Mouse (Mus musculus) liver, embryonic 11.5 days (tissue): ENCODE measurements around the gene Tmprss6. TPM values are rescaled to one million over a fixed set of nuclear protein-coding genes. Genes with fewer than 3 reads are reported as not detected.

Experiments used
- ATAC-seq: fragments of 200-750 bp; cut with Nextera tagmentation; replicated peaks from 2 replicates; pipeline ENCODE4 v1.8.0; 2017; ENCODE audit warnings: moderate number of reproducible peaks, mild to moderate bottlenecking, moderate TSS enrichment, moderate library complexity; ENCODE audit not compliant: low FRiP score
- DNase-seq: peaks from one replicate; pipeline ENCODE4 v3.0.0-alpha.2; 2017; ENCODE audit warnings: low spot score
- H3K27ac ChIP-seq: fragments of 300-500 bp; sonication (generic); 2 replicates; pipeline ENCODE4 v1.5.1; 2014; ENCODE audit warnings: mild to moderate bottlenecking, low read depth, low read length, control low read depth
- H3K27me3 ChIP-seq: fragments of 300-500 bp; sonication (generic); replicated peaks from 2 replicates; pipeline ENCODE4 v1.6.1; 2014; ENCODE audit warnings: low read length, mixed read lengths; ENCODE audit not compliant: control insufficient read depth, insufficient read depth
- H3K36me3 ChIP-seq: fragments of 300-500 bp; sonication (generic); 2 replicates; pipeline ENCODE4 v1.6.1; 2014; ENCODE audit warnings: mild to moderate bottlenecking, low read length, moderate library complexity, mixed read lengths; ENCODE audit not compliant: control insufficient read depth, insufficient read depth
- H3K4me1 ChIP-seq: fragments of 300-500 bp; sonication (generic); replicated peaks from 2 replicates; pipeline ENCODE4 v1.6.1; 2014; ENCODE audit warnings: low read length, mixed read lengths; ENCODE audit not compliant: control insufficient read depth, insufficient read depth
- H3K4me2 ChIP-seq: fragments of 300-500 bp; sonication (generic); 2 replicates; pipeline ENCODE4 v1.6.1; 2014; ENCODE audit warnings: mild to moderate bottlenecking, control low read depth, moderate library complexity
- H3K4me3 ChIP-seq: fragments of 300-500 bp; sonication (generic); 2 replicates; pipeline ENCODE4 v1.5.1; 2014; ENCODE audit warnings: low read depth, low read length, control low read depth
- H3K9ac ChIP-seq: fragments of 300-500 bp; sonication (generic); 2 replicates; pipeline ENCODE4 v1.6.1; 2014; ENCODE audit warnings: low read depth, low read length, control low read depth
- H3K9me3 ChIP-seq: fragments of 300-500 bp; sonication (generic); 2 replicates; pipeline ENCODE4 v1.6.1; 2016; ENCODE audit warnings: low read length, inconsistent platforms, mixed read lengths; ENCODE audit not compliant: control insufficient read depth
- WGBS: fragments of 180-500 bp; shearing (Covaris S2); extraction: QIAGEN DNeasy Blood & Tissue Kit; methylation state at CpG from one replicate; pipeline ENCODE4 v1.1.7; 2014; 5-methylcytosine and 5-hydroxymethylcytosine counted together
- polyA plus RNA-seq: library from polyadenylated mRNA; unstranded; fragments of >200 nt; fragmentation: Nextera tagmentation; extraction: Ambion mirVana; gene quantifications from 2 replicates; pipeline ENCODE4 v1.2.1, GENCODE M21; 2014

The Tmprss6 gene
- polyA plus RNA-seq, 1 experiment from 2014 or later: 7.0 TPM

DNA sequence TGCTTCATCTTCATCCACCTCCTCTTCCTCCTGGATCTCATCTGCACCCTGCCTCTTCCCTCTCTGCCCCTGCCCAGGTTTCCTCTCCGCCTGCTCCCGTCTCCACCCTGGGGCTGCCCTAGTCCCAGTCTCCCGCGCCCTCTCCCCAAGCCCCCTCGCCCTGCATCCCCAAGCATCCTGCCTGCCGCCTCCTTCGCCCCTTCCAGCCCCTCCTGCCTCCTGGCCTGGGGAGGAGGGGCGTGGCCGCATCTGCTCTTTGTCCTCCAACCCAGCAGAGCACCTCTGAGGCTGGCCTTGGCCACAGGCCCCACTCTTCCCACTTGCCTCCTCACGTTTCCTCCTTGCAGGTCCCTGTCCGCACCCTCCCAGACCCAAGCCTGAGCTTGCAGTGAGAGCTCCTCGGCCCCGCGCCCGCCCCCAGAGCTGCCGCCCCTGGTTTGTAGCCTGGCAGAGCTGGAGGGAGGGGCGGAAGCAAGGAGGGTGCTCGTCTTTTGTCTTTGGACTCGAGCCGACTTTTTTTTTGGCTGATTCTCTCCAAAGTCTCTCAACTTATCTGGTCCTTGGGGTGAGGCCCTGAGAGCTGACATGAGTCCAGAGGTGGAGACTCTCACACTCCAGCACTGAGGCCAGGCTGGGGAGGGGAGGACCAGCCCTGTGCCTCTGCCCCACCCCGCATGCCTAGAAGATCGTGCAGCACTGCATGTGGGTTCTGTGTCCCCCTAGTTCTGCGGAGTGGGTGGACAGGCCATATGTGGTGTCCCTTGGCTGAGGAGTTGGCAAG is 31.0 kb downstream of the Tmprss6 start:
- 0 out of 2 replicates have a peak, but pooled peaks have one; percentile 24 for ATAC-seq
- peaks cover 23% of the 10 kb centered on the region for H3K27me3 ChIP-seq
- H3K4me1 ChIP-seq: peaks cover 15% of the 10 kb centered on the region

DNA sequence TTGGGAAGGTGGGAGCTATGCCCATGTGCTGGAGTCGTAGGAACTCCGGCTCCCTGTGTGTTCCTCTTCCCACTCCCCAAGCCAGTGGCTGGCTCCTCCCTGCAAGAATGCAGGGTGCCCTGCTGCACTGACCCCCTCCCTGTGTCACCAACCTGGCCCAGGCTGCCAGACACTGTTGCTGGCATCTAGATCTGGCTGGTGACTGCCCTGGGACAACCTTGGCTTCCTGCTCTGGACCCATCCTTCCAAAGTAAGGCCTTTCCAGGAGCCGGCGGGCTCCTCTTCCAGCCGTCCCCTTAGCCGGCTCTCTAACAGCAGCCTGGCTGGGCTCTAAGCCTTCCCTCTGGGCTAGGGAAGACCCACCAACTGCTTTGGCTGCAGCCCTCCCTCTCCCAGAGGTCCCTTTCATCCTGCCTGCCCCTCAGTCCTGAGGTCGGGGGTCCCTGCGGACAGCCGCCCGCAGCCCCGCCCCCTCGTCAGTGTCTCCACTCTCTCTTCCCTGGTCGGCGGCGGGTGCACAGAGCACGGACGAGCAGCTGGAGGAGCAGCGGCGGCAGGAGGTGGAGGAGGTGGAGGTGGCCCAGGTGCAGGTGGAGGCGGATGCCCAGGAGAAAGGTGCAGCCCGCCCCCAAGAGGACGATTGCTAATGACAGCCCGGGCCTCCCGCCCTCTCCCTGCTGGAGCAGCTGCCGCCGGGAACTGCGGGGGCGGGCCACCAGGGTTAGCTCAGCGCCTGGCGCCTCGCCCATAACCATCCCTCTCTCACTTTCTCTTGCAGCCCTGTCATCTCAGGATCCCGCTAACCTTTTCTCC is 31.8 kb downstream of the Tmprss6 start:
- Histone ChIP-seq H3K27ac (no peak overlapping the region; the same call in 1 of the 2 replicates), H3K4me2 (peak overlapping the region; percentile 59), H3K4me1 (peaks cover 17% of the 10 kb centered on the region), H3K9me3 (no peaks in the 10 kb centered on the region), H3K27me3 (peaks cover 23% of the 10 kb centered on the region), H3K4me3 (peak overlapping the region; percentile 14), H3K36me3 (no peaks in the 10 kb centered on the region), H3K9ac (no peak overlapping the region)
- peak; percentile 70 for DNase-seq
- ATAC-seq: peak; percentile 29; the same call in 1 of the 2 replicates
- 19% methylated on average over 31 of the region's 32 CpGs for WGBS

More for the DNA sequence above, 31.0 kb downstream of the Tmprss6 start:
- no peak for DNase-seq
- no peak overlapping the region for H3K4me3 ChIP-seq
- H3K36me3 ChIP-seq: no peaks in the 10 kb centered on the region
- H3K27ac ChIP-seq: peak overlapping the region; percentile 74
- 24% methylated on average over 23 of the region's 23 CpGs for WGBS
- no peaks in the 10 kb centered on the region for H3K9me3 ChIP-seq
- H3K4me2 ChIP-seq: peak overlapping the region; percentile 59
- H3K9ac ChIP-seq: no peak overlapping the region

DNA sequence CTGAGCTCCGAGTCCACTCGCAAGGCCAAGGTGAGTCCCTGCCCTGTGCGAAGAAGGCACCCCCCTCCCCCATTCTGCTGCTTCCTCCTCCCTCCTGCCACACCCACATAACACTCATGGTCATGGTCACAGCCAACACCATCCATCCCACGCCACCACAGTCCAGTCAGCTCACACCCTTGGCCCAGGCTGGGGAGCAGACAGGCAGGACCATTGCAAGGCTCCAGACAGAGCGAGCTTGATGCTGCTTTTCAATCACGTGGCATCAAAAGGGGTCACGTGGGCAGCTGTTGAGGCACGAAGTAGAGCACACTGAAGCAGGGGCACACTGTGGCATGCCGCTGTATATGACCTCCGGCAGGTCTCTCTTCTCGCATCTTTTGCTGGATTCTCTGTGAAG is 32.8 kb downstream of the Tmprss6 start:
- no peak overlapping the region for H3K9ac ChIP-seq
- peaks cover 21% of the 10 kb centered on the region for H3K4me1 ChIP-seq

DNA sequence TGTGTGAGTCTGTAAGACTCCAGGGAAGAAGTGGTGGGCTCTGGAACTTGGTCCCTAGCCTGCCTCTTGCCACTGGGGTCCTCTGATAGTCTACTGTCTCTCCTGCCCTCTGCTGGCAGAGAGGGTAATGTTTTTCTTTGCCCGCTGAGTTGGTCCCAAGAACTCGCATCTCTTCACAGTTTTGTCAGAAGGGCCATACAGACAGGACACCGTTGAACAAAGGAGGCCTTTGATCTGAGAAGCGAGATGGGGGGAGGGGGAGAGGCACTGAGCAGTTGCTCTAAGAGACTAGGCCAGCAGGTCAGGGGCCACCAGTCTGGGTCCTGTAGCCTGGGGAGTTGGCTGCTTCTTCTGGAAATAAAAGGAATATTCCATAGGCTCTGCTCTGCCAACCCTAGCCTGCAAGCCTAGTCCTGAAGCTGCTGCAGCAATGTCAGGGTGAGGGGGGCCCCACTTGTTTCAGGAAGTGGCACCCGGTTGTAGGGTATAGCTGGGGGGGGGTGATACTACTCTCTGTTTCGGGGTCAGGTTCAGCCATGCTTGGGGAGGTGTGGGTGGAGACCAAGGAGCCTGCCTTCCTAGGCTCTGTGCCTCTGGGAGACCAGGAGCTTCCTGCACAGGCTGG is 33.4 kb downstream of the Tmprss6 start:
- H3K9ac ChIP-seq: no peak overlapping the region
- 30% methylated on average over 6 of the region's 6 CpGs for WGBS
- no peaks in the 10 kb centered on the region for H3K9me3 ChIP-seq
- no peak for ATAC-seq
- H3K4me2 ChIP-seq: no peak overlapping the region
- DNase-seq: no peak
- no peak overlapping the region for H3K27ac ChIP-seq
- H3K4me1 ChIP-seq: peaks cover 21% of the 10 kb centered on the region
- H3K36me3 ChIP-seq: no peaks in the 10 kb centered on the region
- no peak overlapping the region for H3K4me3 ChIP-seq
- peaks cover 23% of the 10 kb centered on the region for H3K27me3 ChIP-seq

More for the DNA sequence above, 32.8 kb downstream of the Tmprss6 start:
- 81% methylated on average over 11 of the region's 11 CpGs for WGBS
- H3K9me3 ChIP-seq: no peaks in the 10 kb centered on the region
- H3K27ac ChIP-seq: no peak overlapping the region
- H3K36me3 ChIP-seq: no peaks in the 10 kb centered on the region
- no peak overlapping the region for H3K4me2 ChIP-seq
- ATAC-seq (no peak), DNase-seq (no peak)
- H3K4me3 ChIP-seq: no peak overlapping the region
- H3K27me3 ChIP-seq: peaks cover 23% of the 10 kb centered on the region

DNA sequence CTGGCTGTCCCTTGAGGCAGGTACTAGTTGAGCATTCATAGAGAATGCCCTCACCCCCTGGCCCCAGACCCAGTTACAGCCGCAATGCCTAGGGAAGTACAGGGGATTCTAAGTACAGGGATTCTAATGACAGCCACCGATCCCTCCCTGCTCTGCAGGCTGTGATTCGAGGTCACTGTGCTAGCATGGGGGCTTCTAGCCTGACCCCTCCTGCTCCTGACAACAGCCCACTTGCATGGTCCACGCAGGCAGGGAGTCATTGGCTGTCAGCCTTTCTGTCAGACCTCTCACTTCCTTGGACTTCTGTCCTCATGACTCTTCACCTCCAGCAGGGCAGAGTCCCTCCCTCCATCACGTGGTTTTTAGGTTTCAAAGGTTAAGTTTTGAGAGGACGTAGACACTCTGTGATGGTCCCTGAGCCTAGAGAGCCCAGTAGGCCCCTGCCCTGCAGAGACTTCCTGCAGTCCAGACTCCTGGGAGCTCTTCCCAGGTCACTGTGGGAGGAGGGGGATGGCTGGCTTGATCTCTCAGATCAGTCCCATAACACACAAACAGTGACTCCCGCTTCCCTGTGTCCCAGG is 36.8 kb downstream of the Tmprss6 start:
- Histone ChIP-seq H3K36me3 (no peaks in the 10 kb centered on the region), H3K4me1 (peaks cover 13% of the 10 kb centered on the region; the same call in 1 of the 2 replicates), H3K4me2 (no peak overlapping the region), H3K4me3 (no peak overlapping the region), H3K9me3 (no peaks in the 10 kb centered on the region), H3K27me3 (peaks cover 40% of the 10 kb centered on the region), H3K9ac (no peak overlapping the region), H3K27ac (0 out of 2 replicates have a peak overlapping the region, but pooled peaks have one; percentile 28)
- DNase-seq: no peak
- 75% methylated on average over 7 of the region's 7 CpGs for WGBS
- no peak for ATAC-seq

DNA sequence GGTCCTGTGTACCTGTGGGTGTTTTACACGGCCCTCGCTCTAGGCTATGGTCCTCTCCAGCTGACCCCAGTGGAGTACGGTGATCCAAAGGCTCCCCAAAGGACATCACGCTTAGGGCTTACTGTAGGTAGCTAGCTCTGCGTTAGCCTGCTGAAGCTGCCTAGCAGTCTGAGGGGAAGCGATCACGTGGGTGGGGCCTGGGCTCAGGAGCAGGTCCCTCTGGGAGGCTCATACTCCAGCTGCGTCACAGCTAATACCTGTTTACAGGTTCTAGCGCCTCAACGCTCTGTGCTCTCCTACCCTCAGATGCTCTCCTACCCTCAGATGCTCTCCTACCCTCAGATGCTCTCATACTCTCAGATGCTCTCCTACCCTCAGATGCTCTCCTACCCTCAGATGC is 37.6 kb downstream of the Tmprss6 start:
- ATAC-seq (no peak), DNase-seq (no peak)
- 86% methylated on average over 10 of the region's 10 CpGs for WGBS
- peaks cover 34% of the 10 kb centered on the region for H3K27me3 ChIP-seq
- no peaks in the 10 kb centered on the region for H3K9me3 ChIP-seq
- H3K4me2 ChIP-seq: no peak overlapping the region
- no peak overlapping the region for H3K9ac ChIP-seq
- H3K4me1 ChIP-seq: peaks cover 10% of the 10 kb centered on the region; the same call in 1 of the 2 replicates
- H3K36me3 ChIP-seq: no peaks in the 10 kb centered on the region
- no peak overlapping the region for H3K4me3 ChIP-seq
- no peak overlapping the region for H3K27ac ChIP-seq

DNA sequence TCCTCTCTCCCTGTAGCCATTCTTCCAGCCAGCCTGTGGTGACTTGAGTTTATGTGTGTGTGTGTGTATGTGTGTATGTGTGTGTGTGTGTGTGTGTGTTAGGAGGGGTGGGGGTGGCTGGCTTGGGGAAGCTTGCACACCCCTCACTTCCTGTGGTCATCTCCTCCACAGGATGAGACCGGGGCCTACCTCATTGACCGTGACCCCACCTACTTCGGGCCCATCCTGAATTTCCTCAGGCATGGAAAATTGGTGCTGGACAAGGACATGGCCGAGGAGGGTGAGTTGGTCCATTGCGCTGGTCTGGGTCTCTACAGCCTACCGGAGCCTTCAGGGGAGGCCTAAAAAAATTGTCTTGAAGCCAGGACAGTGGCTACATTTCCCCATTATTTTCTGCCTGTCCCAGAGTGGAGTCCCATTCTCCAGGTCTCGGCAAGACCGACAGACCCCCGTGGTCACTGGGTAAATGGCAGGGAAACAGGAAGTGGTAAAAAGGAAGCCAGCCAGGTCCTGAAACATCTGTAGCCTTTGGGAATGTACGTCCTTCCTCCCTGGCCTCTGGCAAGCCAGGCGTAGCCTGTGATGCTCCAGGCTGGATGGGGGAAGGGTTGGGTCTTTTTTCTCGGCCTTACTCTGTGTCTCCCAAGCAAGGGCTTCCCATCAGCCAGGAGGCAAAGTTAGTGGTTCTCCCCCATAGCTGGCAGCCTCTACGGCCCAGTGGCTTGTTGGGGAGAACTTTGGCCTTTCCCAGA is 38.4 kb downstream of the Tmprss6 start:
- peaks cover 34% of the 10 kb centered on the region for H3K27me3 ChIP-seq
- ATAC-seq (no peak), DNase-seq (no peak)
- H3K27ac ChIP-seq: no peak overlapping the region; the same call in 1 of the 2 replicates
- no peak overlapping the region for H3K9ac ChIP-seq
- no peak overlapping the region for H3K4me3 ChIP-seq
- no peaks in the 10 kb centered on the region for H3K36me3 ChIP-seq
- peaks cover 10% of the 10 kb centered on the region; the same call in 1 of the 2 replicates for H3K4me1 ChIP-seq
- no peak overlapping the region; the same call in 1 of the 2 replicates for H3K4me2 ChIP-seq
- no peaks in the 10 kb centered on the region for H3K9me3 ChIP-seq
- 60% methylated on average over 13 of the region's 13 CpGs for WGBS

- Histone ChIP-seq H3K9ac (peak overlapping the region; percentile 31; the same call in 1 of the 2 replicates), H3K4me3 (peak overlapping the region; percentile 51), H3K4me1 (peaks cover 10% of the 10 kb centered on the region; the same call in 1 of the 2 replicates), H3K4me2 (peak overlapping the region; percentile 63), H3K36me3 (no peaks in the 10 kb centered on the region), H3K27me3 (peaks cover 35% of the 10 kb centered on the region), H3K9me3 (no peaks in the 10 kb centered on the region), H3K27ac (no peak overlapping the region)
- no peak for ATAC-seq
- DNase-seq: no peak
- 18% methylated on average over 3 of the region's 3 CpGs for WGBS
Measured at GRCm38 (mm10) chr15:78429139-78429459, 39.3 kb downstream of the Tmprss6 start.
